Mouse (Mus musculus) hindbrain, embryonic 10.5 days (tissue): ENCODE measurements around the gene Drg1. TPM values are rescaled to one million over a fixed set of nuclear protein-coding genes. Genes with fewer than 3 reads are reported as not detected.
A peak's percentile ranks its signal among the peaks of the same experiment; 100 is the strongest.

ENCODE experiments used
- DNase-seq: peaks from one replicate; pipeline ENCODE4 v3.0.0-alpha.2; 2017; ENCODE audit warnings: low spot score
- H3K27ac ChIP-seq: fragments of 300-500 bp; sonication (generic); 2 replicates; pipeline ENCODE4 v1.5.1; 2016; ENCODE audit warnings: mild to moderate bottlenecking, moderate library complexity
- H3K27me3 ChIP-seq: fragments of 300-500 bp; sonication (generic); 2 replicates; pipeline ENCODE4 v1.6.1; 2016; ENCODE audit warnings: mild to moderate bottlenecking; ENCODE audit not compliant: poor library complexity, insufficient read depth, severe bottlenecking
- H3K36me3 ChIP-seq: fragments of 300-500 bp; sonication (generic); 2 replicates; pipeline ENCODE4 v1.6.1; 2016; ENCODE audit warnings: mild to moderate bottlenecking, moderate library complexity
- H3K4me1 ChIP-seq: fragments of 300-500 bp; sonication (generic); replicated peaks from 2 replicates; pipeline ENCODE4 v1.6.1; 2016; ENCODE audit warnings: mild to moderate bottlenecking
- H3K4me3 ChIP-seq: fragments of 300-500 bp; sonication (generic); 2 replicates; pipeline ENCODE4 v1.5.1; 2016; ENCODE audit warnings: mild to moderate bottlenecking, moderate library complexity
- H3K9me3 ChIP-seq: fragments of 300-500 bp; sonication (generic); 2 replicates; pipeline ENCODE4 v1.6.1; 2016; ENCODE audit warnings: mild to moderate bottlenecking, moderate library complexity
- WGBS: fragments of 180-500 bp; shearing (Covaris S2); methylation state at CpG from one replicate; pipeline ENCODE4 v1.1.7; 2016; 5-methylcytosine and 5-hydroxymethylcytosine counted together
- polyA plus RNA-seq: library from polyadenylated mRNA; unstranded; fragments of >200 nt; fragmentation: Nextera tagmentation; extraction: Ambion mirVana; gene quantifications from 2 replicates; pipeline ENCODE4 v1.2.1, GENCODE M21; 2016

Drg1 gene
- polyA plus RNA-seq, 1 experiment from 2014 or later: 322 TPM

DNA sequence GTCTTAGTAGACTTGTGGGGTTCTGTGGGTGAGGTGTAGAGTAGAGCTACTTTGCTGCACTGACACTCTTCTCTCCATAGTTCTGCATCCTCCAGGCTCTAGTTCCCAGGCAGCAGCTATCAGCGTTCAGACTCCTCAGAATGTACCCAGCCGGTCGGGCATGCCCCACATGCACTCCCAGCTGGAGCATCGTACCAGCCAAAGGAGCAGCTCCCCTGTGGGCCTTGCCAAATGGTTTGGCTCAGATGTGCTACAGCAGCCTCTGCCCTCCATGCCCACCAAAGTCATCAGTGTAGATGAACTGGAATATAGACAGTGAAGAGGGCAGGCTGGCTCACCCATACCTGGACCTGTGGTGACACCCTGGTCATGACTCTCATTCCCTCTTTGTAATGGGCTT, 22.4 kb downstream of the Drg1 start:
- DNase-seq: no peak
- Histone ChIP-seq H3K4me1 (no peaks in the 10 kb centered on the region), H3K27me3 (no peaks in the 10 kb centered on the region), H3K36me3 (peaks cover 100% of the 10 kb centered on the region), H3K9me3 (0 out of 2 replicates have a peak, but pooled peaks cover 5% of the 10 kb centered on the region), H3K4me3 (no peak overlapping the region), H3K27ac (no peak overlapping the region)
- WGBS: 85% methylated on average over 4 of the region's 4 CpGs

- Histone ChIP-seq H3K27me3 (no peaks in the 10 kb centered on the region), H3K36me3 (peaks cover 100% of the 10 kb centered on the region), H3K4me3 (no peak overlapping the region), H3K4me1 (no peaks in the 10 kb centered on the region), H3K27ac (no peak overlapping the region), H3K9me3 (0 out of 2 replicates have a peak, but pooled peaks cover 5% of the 10 kb centered on the region)
- no peak for DNase-seq
- WGBS: 95% methylated on average over 7 of the region's 7 CpGs
Observed at GRCm38 (mm10) chr11:3242395-3242794, 23.8 kb downstream of the Drg1 start.

- Histone ChIP-seq H3K27me3 (no peaks in the 10 kb centered on the region), H3K4me1 (no peaks in the 10 kb centered on the region), H3K9me3 (no peaks in the 10 kb centered on the region), H3K36me3 (peaks cover 98% of the 10 kb centered on the region), H3K27ac (no peak overlapping the region), H3K4me3 (no peak overlapping the region)
- DNase-seq: no peak
- WGBS: 92% methylated on average over 5 of the region's 5 CpGs
Observed at GRCm38 (mm10) chr11:3235277-3235676, 30.9 kb downstream of the Drg1 start.

DNA sequence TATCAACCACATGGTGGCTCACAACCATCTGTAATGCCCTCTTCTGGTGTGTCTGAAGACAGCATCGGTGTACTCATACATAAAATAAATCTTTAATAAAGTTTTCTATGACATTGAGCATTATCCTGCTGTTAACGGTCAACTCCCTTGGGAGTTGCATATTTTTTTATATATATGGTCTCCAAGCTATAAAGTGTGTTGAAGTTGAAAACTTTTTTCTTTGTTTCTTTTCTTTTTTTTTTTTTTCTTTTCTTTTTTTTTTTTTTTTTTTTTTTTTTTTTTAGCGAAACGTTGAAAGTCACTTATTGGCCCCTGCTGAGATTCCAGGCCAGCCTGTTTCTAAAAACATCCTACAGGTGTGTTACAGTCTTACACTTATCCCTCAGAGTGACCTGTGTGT, 32.5 kb downstream of the Drg1 start:
- no peaks in the 10 kb centered on the region for H3K9me3 ChIP-seq
- no peak overlapping the region for H3K4me3 ChIP-seq
- no peaks in the 10 kb centered on the region for H3K27me3 ChIP-seq
- H3K4me1 ChIP-seq: no peaks in the 10 kb centered on the region
- WGBS: 96% methylated on average over 4 of the region's 4 CpGs
- no peak for DNase-seq
- no peak overlapping the region for H3K27ac ChIP-seq
- H3K36me3 ChIP-seq: peaks cover 98% of the 10 kb centered on the region

DNA sequence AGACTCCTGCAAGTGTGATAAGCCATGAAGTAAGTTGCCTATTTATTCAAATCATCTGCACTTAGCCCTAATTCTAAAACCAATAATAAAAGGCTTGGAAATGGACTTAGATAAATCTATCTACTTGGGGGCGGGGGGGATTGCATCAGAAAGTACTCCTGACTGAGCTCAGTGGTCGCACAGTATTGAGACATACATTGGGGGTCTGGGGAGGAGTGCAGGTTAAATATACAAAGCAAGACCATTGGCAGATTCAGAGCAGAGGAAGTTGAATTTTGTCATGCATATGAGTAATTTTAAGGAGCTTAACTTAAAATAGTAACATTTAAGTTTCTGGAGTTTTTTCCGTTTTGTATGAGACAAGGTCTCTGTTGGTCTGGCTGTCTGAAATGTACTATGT, 34.0 kb downstream of the Drg1 start:
- Histone ChIP-seq H3K27me3 (no peaks in the 10 kb centered on the region), H3K36me3 (peaks cover 96% of the 10 kb centered on the region), H3K9me3 (no peaks in the 10 kb centered on the region), H3K4me1 (no peaks in the 10 kb centered on the region), H3K4me3 (no peak overlapping the region), H3K27ac (no peak overlapping the region)
- DNase-seq: no peak
- WGBS: 95% methylated on average over 3 of the region's 3 CpGs

DNA sequence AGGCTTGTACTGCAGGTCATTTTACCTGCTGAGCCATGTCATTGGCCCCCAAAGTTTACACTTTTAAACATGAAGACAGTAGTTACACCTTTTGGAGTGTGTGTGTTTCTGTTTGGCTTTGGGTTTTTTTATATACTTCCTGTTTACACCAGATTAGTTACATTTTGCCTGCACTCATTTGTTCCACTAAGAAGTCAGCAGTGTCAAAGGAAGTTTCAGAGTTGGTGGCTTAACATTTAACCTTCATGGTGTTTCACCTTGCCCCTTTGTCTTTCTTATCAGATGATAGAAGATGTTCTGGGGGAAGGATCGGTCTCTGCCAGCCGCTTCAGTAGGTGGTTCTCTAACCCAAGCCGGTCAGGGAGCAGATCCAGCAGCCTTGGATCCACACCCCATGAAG, 39.1 kb downstream of the Drg1 start:
- Histone ChIP-seq H3K9me3 (no peaks in the 10 kb centered on the region), H3K36me3 (peaks cover 98% of the 10 kb centered on the region)
- 98% methylated on average over 3 of the region's 3 CpGs for WGBS

DNA sequence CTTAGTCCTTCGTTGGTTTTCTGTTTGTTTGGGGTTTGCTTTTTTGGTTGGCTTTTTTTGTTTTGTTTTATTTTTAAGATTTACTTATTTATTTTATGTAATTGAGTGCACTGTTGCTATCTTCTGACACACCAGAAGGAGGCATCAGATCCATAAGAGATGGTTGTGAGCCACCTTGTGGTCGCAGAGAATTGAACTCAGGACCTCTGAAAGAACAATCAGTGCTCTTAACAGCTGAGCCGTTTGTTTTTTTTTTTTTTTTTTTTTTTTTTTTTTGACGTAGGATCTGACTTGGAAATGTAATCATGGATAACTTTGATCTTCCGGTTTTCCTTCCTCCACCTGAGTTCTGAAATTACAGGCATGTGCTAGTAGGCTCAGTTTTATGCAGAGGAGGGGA, 43.1 kb downstream of the Drg1 start:
- peaks cover 97% of the 10 kb centered on the region for H3K36me3 ChIP-seq
- H3K9me3 ChIP-seq: no peaks in the 10 kb centered on the region
- no peak overlapping the region for H3K4me3 ChIP-seq
- 87% methylated on average over 5 of the region's 5 CpGs for WGBS
- no peak overlapping the region for H3K27ac ChIP-seq
- DNase-seq: no peak
- H3K4me1 ChIP-seq: no peaks in the 10 kb centered on the region
- H3K27me3 ChIP-seq: no peaks in the 10 kb centered on the region

More for the DNA sequence above, 39.1 kb downstream of the Drg1 start:
- no peak overlapping the region for H3K4me3 ChIP-seq
- no peaks in the 10 kb centered on the region for H3K27me3 ChIP-seq
- no peaks in the 10 kb centered on the region for H3K4me1 ChIP-seq
- no peak for DNase-seq
- H3K27ac ChIP-seq: no peak overlapping the region

- no peak overlapping the region for H3K27ac ChIP-seq
- no peak overlapping the region for H3K4me3 ChIP-seq
- DNase-seq: no peak
- no peaks in the 10 kb centered on the region for H3K27me3 ChIP-seq
- H3K4me1 ChIP-seq: no peaks in the 10 kb centered on the region
- H3K36me3 ChIP-seq: peaks cover 97% of the 10 kb centered on the region
- WGBS: 96% methylated on average over 1 of the region's 1 CpGs
- H3K9me3 ChIP-seq: no peaks in the 10 kb centered on the region
Observed at GRCm38 (mm10) chr11:3212526-3212925, 53.7 kb downstream of the Drg1 start.

DNA sequence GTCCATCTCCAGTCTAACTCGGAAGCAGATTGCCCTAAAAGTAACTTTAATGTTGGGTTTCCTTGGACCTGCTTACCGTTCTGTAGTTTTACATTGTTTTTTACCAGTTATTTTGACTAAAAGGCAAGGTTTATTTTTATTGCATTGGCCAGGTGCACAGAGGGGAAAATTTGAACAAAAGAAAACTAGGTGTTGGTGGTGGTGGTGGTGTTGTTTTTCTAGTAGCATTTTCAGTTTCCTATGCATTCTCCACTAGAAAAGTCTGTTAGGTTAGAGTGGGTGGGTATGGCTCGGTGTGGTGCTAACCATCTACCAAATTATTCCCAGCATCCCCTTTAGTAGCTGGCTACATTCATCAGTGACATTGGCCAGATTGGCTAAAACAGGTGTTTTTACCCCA, 59.4 kb downstream of the Drg1 start:
- no peak overlapping the region for H3K27ac ChIP-seq
- H3K36me3 ChIP-seq: peaks cover 76% of the 10 kb centered on the region
- no peaks in the 10 kb centered on the region for H3K9me3 ChIP-seq
- 95% methylated on average over 3 of the region's 3 CpGs for WGBS
- peaks cover 9% of the 10 kb centered on the region for H3K4me1 ChIP-seq
- no peaks in the 10 kb centered on the region for H3K27me3 ChIP-seq
- DNase-seq: no peak
- H3K4me3 ChIP-seq: no peak overlapping the region

- H3K4me3 ChIP-seq: no peak overlapping the region
- H3K27me3 ChIP-seq: no peaks in the 10 kb centered on the region
- peaks cover 9% of the 10 kb centered on the region for H3K4me1 ChIP-seq
- no peaks in the 10 kb centered on the region for H3K9me3 ChIP-seq
- WGBS: 91% methylated on average over 3 of the region's 3 CpGs
- no peak for DNase-seq
- H3K36me3 ChIP-seq: peaks cover 60% of the 10 kb centered on the region
- no peak overlapping the region for H3K27ac ChIP-seq
Observed at GRCm38 (mm10) chr11:3205207-3205606, 61.0 kb downstream of the Drg1 start.

GRCm38 (mm10) chr11:3203771-3204170, 62.4 kb downstream of the Drg1 start:
- H3K27me3 ChIP-seq: no peaks in the 10 kb centered on the region
- H3K4me1 ChIP-seq: peaks cover 9% of the 10 kb centered on the region
- H3K36me3 ChIP-seq: peaks cover 46% of the 10 kb centered on the region
- no peaks in the 10 kb centered on the region for H3K9me3 ChIP-seq
- 90% methylated on average over 2 of the region's 2 CpGs for WGBS
- peak overlapping the region; percentile 51 for H3K4me3 ChIP-seq
- DNase-seq: no peak
- no peak overlapping the region for H3K27ac ChIP-seq

- Histone ChIP-seq H3K4me1 (peaks cover 9% of the 10 kb centered on the region), H3K9me3 (no peaks in the 10 kb centered on the region), H3K27ac (peak overlapping the region; percentile 86), H3K27me3 (no peaks in the 10 kb centered on the region), H3K4me3 (peak overlapping the region; percentile 51), H3K36me3 (peaks cover 37% of the 10 kb centered on the region)
- under 1% methylated on average over 57 of the region's 57 CpGs for WGBS
- peak; percentile 72 for DNase-seq
Observed at GRCm38 (mm10) chr11:3202781-3203441, 63.3 kb downstream of the Drg1 start.

DNA sequence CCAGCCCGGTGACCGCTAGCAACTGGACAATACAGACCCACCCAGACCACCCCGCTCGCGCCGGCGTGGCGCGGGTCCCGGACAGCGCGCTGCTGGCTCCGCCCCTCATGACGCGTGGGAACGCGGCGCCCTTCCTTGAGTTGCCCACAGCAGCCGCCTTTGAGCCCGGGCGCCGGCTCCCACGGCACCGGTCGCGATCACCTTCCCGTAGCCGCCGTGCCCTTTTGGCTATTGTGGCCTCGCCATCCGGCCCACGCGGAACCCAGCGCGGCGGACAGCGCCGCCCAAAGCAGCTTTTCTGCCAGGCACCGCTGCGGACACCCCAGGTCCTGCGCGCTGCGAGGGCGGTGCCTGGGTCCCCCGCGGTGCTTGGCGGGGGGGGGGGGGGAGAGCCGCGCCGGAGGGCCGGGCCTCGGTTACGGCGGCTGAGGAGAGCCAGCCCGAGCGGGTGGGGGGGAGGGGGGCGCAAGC, 63.9 kb downstream of the Drg1 start, which contains the start of gene Eif4enif1:
Gene Eif4enif1, plus strand, starts transcription at position 162 of the 471 bp plus-strand sequence.
- H3K4me1 ChIP-seq: peaks cover 9% of the 10 kb centered on the region
- under 1% methylated on average over 46 of the region's 57 CpGs for WGBS

More for the DNA sequence above, 63.9 kb downstream of the Drg1 start, which contains the start of gene Eif4enif1:
- peak within 1 kb of the TSS; percentile 51 for H3K4me3 ChIP-seq
- DNase-seq: peak; percentile 95
- H3K9me3 ChIP-seq: no peaks in the 10 kb centered on the region
- peak within 1 kb of the TSS; percentile 86 for H3K27ac ChIP-seq
- no peaks in the 10 kb centered on the region for H3K27me3 ChIP-seq
- peaks cover 31% of the 10 kb centered on the region for H3K36me3 ChIP-seq
